Mouse (Mus musculus) spleen, adult 2 months (tissue): ENCODE measurements around the gene Lig1.

Experiments used
- CTCF ChIP-seq: fragments of 200-500 bp; IDR thresholded peaks from 2 replicates; pipeline ENCODE4 v1.5.1; 2011; ENCODE audit warnings: mild to moderate bottlenecking, inconsistent platforms; ENCODE audit not compliant: insufficient read depth, insufficient read length, insufficient replicate concordance; ENCODE audit errors: extremely low read depth
- POLR2A ChIP-seq: fragments of 200-500 bp; IDR thresholded peaks from 2 replicates; pipeline ENCODE4 v1.6.1; 2011; ENCODE audit warnings: low read depth, low read length, inconsistent platforms

DNA sequence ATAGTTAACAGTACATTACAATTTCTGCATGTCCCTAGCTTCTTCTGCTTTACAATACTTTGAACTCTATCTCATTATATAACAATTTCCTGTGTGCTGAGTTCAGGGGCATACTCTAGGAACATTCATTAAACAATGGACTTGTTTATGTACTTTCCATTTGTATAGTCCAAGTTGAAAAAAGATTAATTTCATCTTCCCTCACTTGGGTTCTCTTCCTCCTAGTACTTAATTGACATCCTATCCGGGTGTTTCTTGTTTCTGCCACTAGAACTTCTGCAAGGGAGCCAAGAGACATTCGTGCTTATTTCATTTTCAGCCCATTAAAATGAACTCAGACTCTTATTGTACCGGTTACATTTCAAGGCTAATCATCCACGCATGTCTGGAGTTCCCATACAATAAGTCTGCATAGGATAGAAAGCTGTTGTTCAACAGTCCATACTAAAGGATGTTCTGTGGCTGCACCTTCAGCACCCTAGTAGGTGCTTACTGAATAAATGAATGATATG lies 8.3 kb upstream of the Lig1 start:
- no peak for TF ChIP-seq CTCF
- no peak for TF ChIP-seq POLR2A
